Mouse (Mus musculus) B cell, adult 2 months (primary cell): ENCODE data around the gene Dnajc16.

Experiments used
- DNase-seq, 2 experiments: peaks; one replicate each; pipeline ENCODE4 v3.0.0; 2022

Dnajc16 gene

GRCm38 (mm10) chr4:141760942-141761341 lies 29.8 kb downstream of the Dnajc16 start:
- no peak for DNase-seq

GRCm38 (mm10) chr4:141758874-141759542 lies 31.7 kb downstream of the Dnajc16 start:
- DNase-seq = no peak

GRCm38 (mm10) chr4:141757124-141757523 lies 33.6 kb downstream of the Dnajc16 start:
- DNase-seq = no peak

GRCm38 (mm10) chr4:141755375-141755930 lies 35.3 kb downstream of the Dnajc16 start:
- DNase-seq = no peak

- DNase-seq = no peak
Observed at GRCm38 (mm10) chr4:141752076-141752421, 38.7 kb downstream of the Dnajc16 start.

GRCm38 (mm10) chr4:141751419-141752075 lies 39.2 kb downstream of the Dnajc16 start:
- no peak for DNase-seq

- no peak for DNase-seq
Observed at GRCm38 (mm10) chr4:141750826-141751225, 39.9 kb downstream of the Dnajc16 start.

GRCm38 (mm10) chr4:141749557-141749956 lies 41.2 kb downstream of the Dnajc16 start:
- no peak for DNase-seq

GRCm38 (mm10) chr4:141746578-141747346 lies 44.0 kb downstream of the Dnajc16 start, which contains the start of gene Agmat:
Gene Agmat (plus strand): TSS chr4:141746672.
- DNase-seq = no peak

- DNase-seq = no peak
Observed at GRCm38 (mm10) chr4:141742381-141742780, 48.4 kb downstream of the Dnajc16 start.

- no peak for DNase-seq
Observed at GRCm38 (mm10) chr4:141741856-141742255, 48.9 kb downstream of the Dnajc16 start.

GRCm38 (mm10) chr4:141738015-141738414 lies 52.7 kb downstream of the Dnajc16 start:
- no peak for DNase-seq

GRCm38 (mm10) chr4:141736856-141737255 lies 53.9 kb downstream of the Dnajc16 start:
- no peak for DNase-seq

- no peak for DNase-seq
Observed at GRCm38 (mm10) chr4:141735206-141735560, 55.5 kb downstream of the Dnajc16 start.

GRCm38 (mm10) chr4:141734446-141735205 lies 56.1 kb downstream of the Dnajc16 start:
- peak; percentile 82 to 83 for DNase-seq

- no peak for DNase-seq
Observed at GRCm38 (mm10) chr4:141731766-141732165, 59.0 kb downstream of the Dnajc16 start.

- no peak for DNase-seq
Observed at GRCm38 (mm10) chr4:141730401-141730800, 60.3 kb downstream of the Dnajc16 start.

- no peak for DNase-seq
Observed at GRCm38 (mm10) chr4:141729266-141729665, 61.5 kb downstream of the Dnajc16 start.

GRCm38 (mm10) chr4:141725738-141726137 lies 65.0 kb downstream of the Dnajc16 start:
- no peak for DNase-seq

GRCm38 (mm10) chr4:141725277-141725676 lies 65.5 kb downstream of the Dnajc16 start:
- DNase-seq = no peak

GRCm38 (mm10) chr4:141724594-141724993 lies 66.1 kb downstream of the Dnajc16 start:
- peak; percentile 32 to 36 for DNase-seq

GRCm38 (mm10) chr4:141723673-141724068 lies 67.1 kb downstream of the Dnajc16 start:
- DNase-seq = no peak
